Mouse (Mus musculus): ENCODE results near the gene Cbfa2t3.

DNA sequence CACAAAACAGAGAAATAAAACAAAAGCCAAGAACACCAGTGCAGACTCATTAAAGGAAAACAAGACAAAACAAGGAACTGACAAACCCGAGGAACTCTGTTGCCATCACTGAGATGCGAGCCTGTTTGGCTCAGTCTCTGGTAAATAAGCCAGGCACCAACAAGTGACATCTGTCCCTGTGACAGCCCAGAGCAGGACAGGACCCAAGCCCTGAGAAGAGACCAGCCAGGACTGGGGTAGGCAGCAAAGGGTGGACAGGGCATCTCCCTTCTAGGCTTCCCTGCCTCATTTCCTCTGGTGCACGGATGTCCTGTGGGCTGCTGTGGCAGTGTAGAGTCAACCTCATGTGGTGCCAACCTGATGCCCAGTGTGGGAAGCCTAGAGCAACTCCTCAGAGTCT is 35.8 kb downstream of the Cbfa2t3 start:
- TF ChIP-seq CTCF (IDR thresholded peaks at IDR 0.05; ENCODE audit: low read depth) = no peak
- no peak for TF ChIP-seq EP300 (optimal IDR thresholded peaks at IDR 0.05)

All from stomach, postnatal 0 days (tissue).